Mouse (Mus musculus): ENCODE measurements at regions not wholly inside any gene's neighbourhood (a gene's known extent, or its start where the extent isn't known, plus 50 kb on each side); places are given as distances from the start of the nearest gene placed in this dataset.

DNA sequence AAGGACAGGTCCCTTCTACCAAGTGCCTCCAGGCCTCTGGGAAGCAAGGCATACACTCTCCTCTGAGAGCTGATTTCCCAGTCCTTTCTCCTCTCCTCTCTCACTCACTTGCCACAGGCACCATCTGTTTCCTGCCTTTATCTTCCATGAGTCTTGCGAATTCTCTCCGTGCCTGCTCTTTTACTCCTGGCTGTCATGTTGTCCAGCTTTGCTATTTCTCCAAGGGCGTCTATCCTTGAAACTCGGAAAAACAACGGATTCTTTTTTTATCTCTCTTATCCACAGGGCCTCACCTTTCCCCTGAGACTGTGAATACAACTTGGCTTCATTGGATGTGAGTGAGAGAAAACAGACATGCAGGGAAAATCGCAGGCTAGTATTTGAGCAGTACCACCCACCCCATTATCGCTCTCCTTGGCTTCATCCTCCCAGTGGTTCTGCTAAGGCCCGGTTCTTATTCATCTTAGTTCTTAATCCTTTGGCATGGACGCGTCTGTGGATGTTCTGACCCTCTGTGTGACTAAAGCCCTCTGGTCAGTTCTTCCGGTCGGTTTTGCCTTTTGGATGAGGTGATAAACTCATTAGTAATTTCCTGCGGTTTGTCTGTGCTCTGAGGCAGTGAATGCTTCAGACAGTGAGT, 159.4 kb downstream of the Rap2a start:
- TF ChIP-seq CTCF (IDR thresholded peaks at IDR 0.05; ENCODE audit: control insufficient read depth, insufficient read depth, insufficient read length) (no peak), USF1 (IDR thresholded peaks at IDR 0.05; ENCODE audit: low read depth) (no peak), MYOD1 (IDR thresholded peaks at IDR 0.05; ENCODE audit: control insufficient read depth, insufficient read length, low read depth) (no peak), MAX (IDR thresholded peaks at IDR 0.05) (no peak)

Measured in C2C12 (cell line).